7 mouse cellular contexts compared by ENCODE assay signal in genomic region chr8:119777765-119778164, GRCm38 (mm10). TPM values are rescaled to one million over a fixed set of nuclear protein-coding genes. Genes with fewer than 3 reads are reported as not detected.
DNase-seq lines count a peak whose midpoint lies in the region; ATAC-seq and TF ChIP-seq lines count a peak whose summit lies in the region.

No protein-coding gene starts in this region.

- H3K4me1 ChIP-seq in bone marrow macrophage, adult 2 months (ENCODE audit: control insufficient read depth, insufficient read depth, low read length), result peaks cover 4% of the 10 kb centered on the region
- peaks cover 50% of the 10 kb centered on the region for H3K4me1 ChIP-seq in forebrain, embryonic 10.5 days
- peaks cover 16% of the 10 kb centered on the region for H3K4me1 ChIP-seq in limb, embryonic 15.5 days
- H3K4me1 ChIP-seq in neural tube, embryonic 12.5 days, result peaks cover 18% of the 10 kb centered on the region

- H3K9me3 ChIP-seq in forebrain, embryonic 10.5 days, result no peaks in the 10 kb centered on the region
- no peaks in the 10 kb centered on the region for H3K9me3 ChIP-seq in limb, embryonic 15.5 days
- H3K9me3 ChIP-seq in neural tube, embryonic 12.5 days, result no peaks in the 10 kb centered on the region

- peak overlapping the region; percentile 43 for H3K9ac ChIP-seq in limb, embryonic 15.5 days
- peak overlapping the region; percentile 63 for H3K9ac ChIP-seq in neural tube, embryonic 12.5 days

- peak overlapping the region; percentile 26 for H3K27ac ChIP-seq in bone marrow macrophage, adult 2 months (ENCODE audit: insufficient read depth, low read depth, low read length)
- peak overlapping the region; percentile 93 for H3K27ac ChIP-seq in forebrain, embryonic 10.5 days
- H3K27ac ChIP-seq in limb, embryonic 15.5 days, result peak overlapping the region; percentile 82
- peak overlapping the region; percentile 55; the same call in 1 of the 2 replicates for H3K27ac ChIP-seq in neural tube, embryonic 12.5 days

- H3K4me3 ChIP-seq in bone marrow macrophage, adult 2 months (ENCODE audit: insufficient read depth, low read length), result peak overlapping the region; percentile 86
- peak overlapping the region; percentile 69 for H3K4me3 ChIP-seq in forebrain, embryonic 10.5 days
- H3K4me3 ChIP-seq in limb, embryonic 15.5 days, result peak overlapping the region; percentile 61
- peak overlapping the region; percentile 57 for H3K4me3 ChIP-seq in neural tube, embryonic 12.5 days

- peak overlapping the region; percentile 73 for H3K4me2 ChIP-seq in limb, embryonic 15.5 days
- H3K4me2 ChIP-seq in neural tube, embryonic 12.5 days (replicated peaks), result peak overlapping the region; percentile 89

- WGBS in forebrain, embryonic 10.5 days, result 20% methylated on average over 7 of the region's 7 CpGs
- 13% methylated on average over 7 of the region's 7 CpGs for WGBS in limb, embryonic 15.5 days
- 23% methylated on average over 7 of the region's 7 CpGs for WGBS in neural tube, embryonic 12.5 days

- TF ChIP-seq POLR2A in bone marrow macrophage, adult 2 months (IDR thresholded peaks at IDR 0.05; ENCODE audit: borderline replicate concordance, low read depth, low read length), result no peak

- no peaks in the 10 kb centered on the region for H3K27me3 ChIP-seq in forebrain, embryonic 10.5 days (ENCODE audit: poor library complexity, severe bottlenecking)
- no peaks in the 10 kb centered on the region for H3K27me3 ChIP-seq in limb, embryonic 15.5 days
- no peaks in the 10 kb centered on the region for H3K27me3 ChIP-seq in neural tube, embryonic 12.5 days (replicated peaks)

- no peak for TF ChIP-seq CTCF in bone marrow macrophage, adult 2 months (IDR thresholded peaks at IDR 0.05; ENCODE audit: low read depth, low read length)

- H3K36me3 ChIP-seq in forebrain, embryonic 10.5 days (replicated peaks), result peaks cover 5% of the 10 kb centered on the region; the same call in 1 of the 2 replicates
- H3K36me3 ChIP-seq in limb, embryonic 15.5 days, result no peaks in the 10 kb centered on the region
- no peaks in the 10 kb centered on the region for H3K36me3 ChIP-seq in neural tube, embryonic 12.5 days

- DNase-seq in kidney, adult 8-10 months, result peak; percentile 28 to 34
- no peak for DNase-seq in kidney, postnatal 4 days
- DNase-seq in forebrain, embryonic 10.5 days (ENCODE audit: extremely low spot score, low spot score), result peak; percentile 34
- no peak for DNase-seq in left cerebral cortex, adult 9 months (ENCODE audit: low spot score in 2 of 2)

- ATAC-seq in limb, embryonic 15.5 days (ENCODE audit: insufficient number of reproducible peaks, low FRiP score, low TSS enrichment, low read depth), result no peak; the same call in 1 of the 2 replicates
- ATAC-seq in neural tube, embryonic 12.5 days (ENCODE audit: low FRiP score, low read depth), result peak; percentile 38

RNA-seq across cellular contexts. Expression of gene Tldc1, which starts 0.5 kb away (rescaled TPM):
- 5.4 and 6.5 TPM in 2 replicates for polyA plus RNA-seq in bone marrow macrophage, adult 2 months (2012; ENCODE audit: insufficient read depth, insufficient read length, missing spikeins)
- 16.7 and 17.3 TPM in 2 replicates for polyA plus RNA-seq in forebrain, embryonic 10.5 days (2016; fragmentation: Nextera tagmentation; extraction: Ambion mirVana)
- polyA plus RNA-seq in limb, embryonic 15.5 days (2015; fragmentation: Nextera tagmentation; extraction: Ambion mirVana), result 11.5 and 11.7 TPM in 2 replicates
- polyA plus RNA-seq in neural tube, embryonic 12.5 days (2016; fragmentation: Nextera tagmentation; extraction: Ambion mirVana), result 11.6 and 12.1 TPM in 2 replicates

Comparison
In these comparisons a context has a peak if more than half of its experiments do, and no peak if none do; other contexts are left out.
1. DNase-seq: peak in kidney, adult 8-10 months (2 of 2) and forebrain, embryonic 10.5 days (single experiment); none in kidney, postnatal 4 days (0 of 2) and left cerebral cortex, adult 9 months (0 of 2).
2. H3K27ac ChIP-seq: peak in every context shown above with its lines; median percentile 93 in forebrain, embryonic 10.5 days; 82 in limb, embryonic 15.5 days; 55 in neural tube, embryonic 12.5 days; 26 in bone marrow macrophage, adult 2 months.
3. Peak in every context shown above with its lines, with median percentiles within 50 percentile points of each other: H3K4me3 ChIP-seq.